Mouse (Mus musculus) left cerebral cortex, adult 18-20 months (tissue): ENCODE data around the gene 2010109A12Rik. TPM values are rescaled to one million over a fixed set of nuclear protein-coding genes. Genes with fewer than 3 reads are reported as not detected.

Experiments
- DNase-seq, 2 experiments: peaks; one replicate each; pipeline ENCODE4 v3.0.0; 2021 to 2022; ENCODE audit warnings: low spot score in 2 of 2, mixed read lengths in 1 of 2
- long read RNA-seq, 2 experiments: library from polyadenylated mRNA; stranded (forward); transcript quantifications; one replicate each; pipeline ENCODE4 v2.0.0; 2021
- total RNA-seq, 2 experiments: library from RNA; stranded (reverse); gene quantifications; 2 replicates each; pipeline ENCODE4 v1.2.3; 2021

2010109A12Rik gene
- under 1 TPM; 0.52 to 0.56 TPM for total RNA-seq
- long read RNA-seq, experiment 1, result 0 reads
- long read RNA-seq, experiment 2, result 0 reads

DNA sequence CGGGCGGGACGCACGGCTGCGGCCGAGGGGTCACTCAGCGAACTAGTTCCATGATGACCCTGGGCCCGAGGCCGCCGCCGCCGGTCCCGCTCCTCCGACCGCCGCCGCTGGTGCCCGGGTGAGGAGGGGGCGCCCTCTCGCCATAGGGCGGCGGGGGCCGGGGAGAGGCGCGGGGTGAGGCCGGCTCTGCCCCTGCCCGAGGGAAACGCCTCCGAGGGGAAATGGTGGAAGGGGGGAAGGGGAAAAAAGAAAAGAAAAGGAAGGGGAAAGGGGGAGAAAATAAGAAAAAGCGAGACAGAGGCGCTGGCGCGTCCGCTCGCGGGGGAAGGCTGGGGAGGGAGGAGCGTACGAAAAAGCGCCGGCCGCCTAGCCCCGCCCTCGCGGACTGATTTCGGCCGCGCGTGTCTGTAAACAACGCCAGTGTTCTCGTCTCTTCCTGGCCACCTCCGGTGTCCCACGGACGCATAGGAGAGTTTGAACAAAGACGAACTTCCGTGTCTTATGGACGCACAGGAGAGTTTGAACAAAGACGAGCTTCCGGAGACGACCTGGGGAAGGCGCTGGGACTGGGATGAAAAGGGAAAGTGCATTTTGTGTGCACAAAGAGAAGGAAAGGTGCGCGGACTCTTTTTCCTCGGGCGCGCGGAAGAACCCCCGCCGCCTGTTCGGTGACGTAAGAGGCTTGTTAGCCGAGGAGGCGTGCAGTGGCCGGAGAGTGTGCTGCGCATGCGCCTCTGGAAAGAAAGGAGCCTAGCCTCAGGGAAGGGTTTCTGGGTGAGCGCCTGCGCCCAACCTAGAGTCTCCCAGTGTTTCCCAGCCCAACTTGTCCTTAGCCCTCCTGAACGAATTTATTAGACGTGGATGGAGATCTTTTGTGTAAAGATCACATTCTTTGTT is at the start of gene 2010109A12Rik, which contains the start of gene Ccni:
Gene 2010109A12Rik (plus strand): TSS at position 410 of the 897 bp plus-strand sequence.
Gene Ccni (minus strand): TSS at position 387 of the 897 bp plus-strand sequence.
- DNase-seq, result peak; percentile 94 to 95

DNA sequence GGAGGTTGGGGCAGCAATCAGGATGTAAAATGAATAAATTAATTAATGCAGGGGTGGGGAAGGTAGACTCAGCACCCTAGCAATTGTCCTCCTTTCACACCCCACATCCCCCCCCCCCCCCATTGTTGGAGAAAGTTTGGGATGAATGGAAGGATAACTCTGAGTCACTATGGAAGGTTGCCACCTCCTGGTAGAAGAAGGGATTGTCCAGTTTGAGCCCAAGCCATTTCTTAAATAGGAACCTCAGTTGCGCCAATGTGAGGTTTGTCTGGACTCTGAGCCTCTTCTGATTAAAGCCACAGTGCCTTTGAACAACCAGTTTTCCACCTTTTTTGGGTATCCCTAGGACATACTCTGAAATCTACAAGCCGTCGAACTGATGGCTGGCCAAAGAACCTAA is 42.8 kb upstream of the 2010109A12Rik start:
- peak; percentile 64 to 72 for DNase-seq

DNA sequence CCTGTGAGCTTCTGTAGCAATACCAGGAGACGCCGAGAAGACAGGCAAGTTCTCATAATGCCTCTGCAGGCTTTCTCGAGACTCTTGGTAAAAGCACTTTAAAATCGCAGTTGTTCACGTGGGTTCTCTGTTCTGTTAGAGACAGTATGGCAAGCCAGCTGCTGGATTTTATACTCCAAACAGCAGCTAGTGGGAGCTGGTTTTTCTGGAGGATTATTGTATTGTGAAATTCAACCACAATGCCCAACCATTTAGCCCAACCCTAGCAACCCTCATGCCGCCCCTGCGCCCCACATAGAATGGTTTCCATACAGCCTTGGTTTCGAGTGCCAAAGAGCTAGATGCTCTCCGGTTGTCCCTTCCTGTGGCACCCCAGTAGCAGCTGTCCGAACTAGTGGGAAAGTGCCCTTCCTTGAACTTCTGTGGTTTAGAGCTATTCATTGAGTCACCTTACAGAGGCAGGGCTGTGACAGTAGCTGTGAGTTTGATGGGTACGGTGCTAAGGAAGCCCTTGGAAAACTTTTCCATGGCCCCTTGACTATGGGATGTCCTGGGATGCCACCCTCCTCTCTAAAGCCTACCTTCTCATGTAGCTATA is 38.3 kb upstream of the 2010109A12Rik start:
- no peak for DNase-seq

DNA sequence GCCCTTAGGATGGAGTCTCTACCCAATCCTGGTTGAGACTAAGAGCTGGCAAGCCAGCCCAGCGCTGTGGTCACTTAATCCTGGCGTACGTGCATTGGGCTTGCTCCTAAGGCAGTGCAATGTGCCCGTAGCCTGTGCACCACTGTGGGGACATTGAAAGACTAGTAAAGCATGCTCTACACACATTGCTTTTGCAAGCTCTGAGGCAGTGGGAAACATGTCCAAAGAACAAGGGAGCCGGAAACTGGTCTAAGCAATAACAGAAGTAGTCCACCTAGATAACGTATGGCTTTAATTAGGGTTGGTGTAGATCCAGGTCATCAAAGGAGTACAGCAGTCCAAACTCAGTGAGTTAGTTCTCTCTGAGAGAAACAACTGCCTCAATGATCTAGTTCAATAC is 37.7 kb upstream of the 2010109A12Rik start:
- no peak for DNase-seq

DNA sequence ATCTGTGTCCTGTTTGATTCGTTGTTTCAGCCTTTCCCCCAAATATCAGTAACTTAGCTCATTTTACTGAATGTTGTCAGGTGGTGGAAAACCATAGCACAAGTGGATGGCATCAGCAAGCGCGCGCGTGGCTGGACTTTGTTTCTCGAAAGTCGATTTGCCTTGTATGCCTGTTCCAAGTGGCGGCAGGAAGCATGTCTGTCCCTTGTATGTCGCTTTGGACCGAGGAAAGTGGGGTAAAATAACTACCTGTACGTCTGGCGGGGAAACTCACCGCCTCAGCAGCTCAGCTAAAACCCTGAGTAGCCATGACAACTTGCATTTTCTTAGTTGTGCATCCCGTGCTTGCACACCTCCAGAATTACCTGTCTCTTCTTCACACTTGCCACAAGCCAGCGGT is 34.9 kb upstream of the 2010109A12Rik start:
- no peak for DNase-seq

DNA sequence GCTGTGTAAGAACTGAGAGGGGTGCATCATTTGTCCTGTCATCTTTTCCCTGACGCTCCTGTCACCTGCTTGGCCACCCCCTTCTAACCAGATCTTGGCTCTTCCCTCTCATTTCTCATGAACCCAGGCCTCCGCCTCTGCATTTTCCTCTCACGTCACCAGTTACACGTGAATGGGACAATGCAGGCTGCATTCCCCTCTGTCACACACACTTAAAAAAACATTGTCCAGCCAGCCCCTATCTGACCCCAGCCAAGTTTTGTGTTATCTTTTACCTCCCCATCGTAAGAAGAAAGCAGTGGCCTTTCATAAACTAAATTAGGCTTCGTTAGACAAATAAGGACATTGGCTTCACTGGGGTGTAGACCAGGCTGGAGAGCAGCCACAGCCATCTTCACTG is 33.8 kb upstream of the 2010109A12Rik start:
- no peak for DNase-seq

DNA sequence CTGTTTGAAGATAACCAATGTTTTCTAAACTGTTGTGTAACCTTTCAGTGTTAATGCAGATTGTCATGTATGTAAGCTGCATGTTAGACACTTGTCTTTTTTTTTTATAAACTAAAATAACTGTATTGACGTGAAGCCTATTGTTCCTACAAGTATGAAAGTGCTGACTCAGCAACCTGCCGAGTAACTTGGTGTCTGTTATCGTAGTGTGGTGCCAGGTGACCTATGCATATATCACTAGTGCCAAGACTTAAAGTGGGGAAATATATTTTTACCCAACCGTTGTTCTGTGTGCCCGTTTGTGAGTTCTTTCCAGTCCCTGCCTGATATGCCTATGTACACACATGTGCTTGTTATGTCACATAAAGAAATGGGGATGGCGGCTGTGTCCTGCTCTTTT is 31.6 kb upstream of the 2010109A12Rik start:
- DNase-seq, result no peak

DNA sequence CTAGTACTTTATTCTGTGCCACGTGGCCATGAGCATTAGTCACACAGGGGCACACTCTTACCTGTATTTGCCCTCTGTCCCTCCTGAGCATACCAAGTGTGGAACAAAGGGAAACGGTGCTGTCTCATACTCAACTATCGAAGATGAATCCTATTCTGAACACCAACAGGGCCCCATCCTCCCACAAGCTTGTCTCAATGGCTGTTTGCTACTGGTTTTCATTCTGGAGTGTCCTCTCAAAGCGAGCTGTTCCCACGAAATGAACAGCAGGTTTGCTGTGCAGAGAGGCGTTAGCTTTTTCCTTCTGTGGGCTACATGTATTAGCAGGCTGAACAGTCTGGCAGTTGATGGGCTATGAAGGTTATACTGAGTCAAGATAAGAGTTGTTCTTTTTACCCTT is 27.7 kb upstream of the 2010109A12Rik start:
- no peak for DNase-seq

DNA sequence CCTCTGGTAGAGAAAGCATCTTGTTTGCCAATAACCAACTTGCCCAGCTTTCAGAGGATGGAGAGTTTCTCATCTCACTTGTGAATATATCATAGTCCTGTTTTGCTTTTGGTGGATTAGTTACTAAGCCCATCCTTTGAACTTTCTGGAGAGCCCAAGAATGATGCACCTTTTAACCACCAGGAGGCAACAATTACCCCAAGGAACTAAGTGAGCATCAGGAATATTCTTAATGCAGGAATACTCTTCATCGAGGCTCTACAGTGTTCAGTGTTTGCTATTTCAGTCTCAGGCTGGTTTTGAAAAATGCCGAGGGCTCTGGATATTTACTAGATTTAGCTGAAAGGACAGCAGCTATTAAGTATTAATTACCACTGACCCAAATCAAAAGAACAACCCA is 26.1 kb upstream of the 2010109A12Rik start:
- DNase-seq, result no peak

DNA sequence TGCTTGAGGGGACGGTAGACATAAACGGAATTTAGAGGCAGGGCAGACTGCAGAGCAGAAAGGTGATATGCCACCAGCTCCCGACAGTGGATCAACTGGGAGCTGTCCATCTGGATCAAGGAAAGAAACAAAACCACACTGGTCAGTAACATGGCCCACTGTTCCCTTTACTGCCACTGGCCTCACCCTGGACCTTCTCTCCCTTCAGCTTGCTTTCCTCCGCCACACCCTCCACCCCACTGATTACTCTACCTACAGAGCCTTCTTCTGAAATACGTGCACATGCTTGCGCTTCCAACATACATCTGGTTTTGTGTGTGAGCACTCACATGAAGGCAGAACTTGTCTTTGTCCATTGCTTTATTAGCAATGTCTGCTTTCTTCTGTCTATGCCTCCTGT is 23.0 kb upstream of the 2010109A12Rik start:
- DNase-seq, result no peak

DNA sequence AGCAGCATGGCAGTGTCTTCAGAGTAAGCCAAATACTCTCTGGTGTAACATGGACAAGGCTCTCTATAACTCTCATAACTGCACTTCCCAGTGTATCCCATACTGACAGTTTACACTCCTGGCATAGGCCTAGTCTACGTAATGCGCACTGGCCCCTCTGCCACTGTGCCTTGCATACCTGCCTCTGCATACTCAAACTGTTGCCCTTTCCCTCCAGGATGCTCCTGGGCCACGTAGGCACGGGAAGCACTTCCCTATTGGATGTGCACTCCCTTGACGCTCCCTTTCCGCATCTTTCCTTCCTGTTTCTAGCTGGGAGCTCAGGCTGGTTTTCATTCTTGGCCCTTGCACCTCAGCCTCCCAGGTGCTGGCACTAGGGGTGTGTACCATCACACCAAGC is 21.8 kb upstream of the 2010109A12Rik start:
- DNase-seq, result no peak

DNA sequence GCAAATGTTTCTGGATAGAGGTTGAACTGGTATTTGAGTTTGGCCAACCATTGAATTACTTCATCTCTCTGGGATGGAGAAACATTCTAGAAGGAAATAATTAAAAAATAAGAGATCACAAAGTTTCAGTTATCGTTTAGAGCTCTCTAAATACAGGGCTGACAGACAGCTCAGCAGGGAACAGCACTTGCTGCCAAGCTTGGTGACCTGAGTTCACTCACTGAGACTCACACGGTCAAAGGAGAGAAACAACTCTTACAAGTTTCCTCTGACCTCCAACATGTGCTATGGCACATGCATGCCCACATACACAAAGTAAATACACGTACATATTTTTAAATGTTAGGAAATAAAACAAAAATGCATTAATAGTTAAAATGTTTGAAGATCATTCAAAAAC is 16.7 kb upstream of the 2010109A12Rik start:
- DNase-seq, result no peak

DNA sequence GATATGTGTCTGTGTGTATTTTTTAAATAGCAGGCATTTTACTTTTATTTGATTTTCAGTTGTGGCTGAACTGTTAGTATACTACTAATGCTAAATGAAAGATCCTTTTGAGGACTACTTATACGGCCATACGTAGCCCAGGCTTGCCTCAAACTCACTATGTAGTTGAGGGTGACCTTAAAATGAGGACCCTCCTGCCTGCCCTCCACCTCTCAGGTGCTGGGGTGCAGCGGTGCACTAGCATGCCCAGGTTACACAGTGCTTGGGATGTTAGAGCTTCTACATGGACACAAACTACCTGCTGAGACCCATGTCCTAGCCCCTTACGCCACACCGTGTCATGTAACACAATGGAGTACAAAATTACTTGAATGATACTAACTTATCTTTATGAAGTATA is 15.9 kb upstream of the 2010109A12Rik start:
- no peak for DNase-seq

DNA sequence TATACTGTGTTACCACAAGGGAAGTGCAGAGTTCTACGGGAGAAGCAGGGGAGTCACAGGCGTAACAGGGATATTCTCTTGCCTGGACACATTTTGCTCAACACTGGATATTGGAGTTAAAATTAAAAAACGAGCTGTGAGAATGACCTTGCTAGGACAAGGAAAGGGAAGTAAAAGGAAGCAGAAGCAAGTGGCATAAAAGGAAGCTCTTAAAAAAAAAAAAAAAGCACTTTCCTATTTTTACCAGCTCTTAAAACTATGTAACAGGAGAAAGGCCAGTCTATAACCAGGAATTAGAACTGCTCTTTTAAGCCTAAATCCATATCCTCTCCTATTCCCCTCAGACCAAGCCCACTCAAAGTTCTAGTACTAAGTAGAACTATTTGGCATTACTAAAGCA is 8.1 kb upstream of the 2010109A12Rik start:
- no peak for DNase-seq

DNA sequence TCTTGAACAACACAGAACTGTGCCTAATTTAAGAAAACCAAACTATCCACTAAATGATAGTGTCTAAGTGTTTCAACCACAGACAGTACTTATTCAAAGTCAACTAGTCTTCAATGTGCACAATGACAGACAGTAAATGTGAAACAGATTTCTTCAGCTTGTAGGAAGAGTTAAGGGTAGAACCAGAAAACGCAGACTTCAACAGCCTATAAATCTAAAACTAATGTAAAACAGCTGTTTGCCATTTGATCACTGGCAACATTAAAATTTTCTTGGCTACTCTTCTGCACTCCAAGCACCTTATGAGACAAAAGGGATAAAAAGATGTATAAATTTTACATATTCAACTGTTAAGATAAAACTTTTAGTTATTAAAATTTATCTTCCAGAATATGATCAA is 5.1 kb upstream of the 2010109A12Rik start:
- no peak for DNase-seq

DNA sequence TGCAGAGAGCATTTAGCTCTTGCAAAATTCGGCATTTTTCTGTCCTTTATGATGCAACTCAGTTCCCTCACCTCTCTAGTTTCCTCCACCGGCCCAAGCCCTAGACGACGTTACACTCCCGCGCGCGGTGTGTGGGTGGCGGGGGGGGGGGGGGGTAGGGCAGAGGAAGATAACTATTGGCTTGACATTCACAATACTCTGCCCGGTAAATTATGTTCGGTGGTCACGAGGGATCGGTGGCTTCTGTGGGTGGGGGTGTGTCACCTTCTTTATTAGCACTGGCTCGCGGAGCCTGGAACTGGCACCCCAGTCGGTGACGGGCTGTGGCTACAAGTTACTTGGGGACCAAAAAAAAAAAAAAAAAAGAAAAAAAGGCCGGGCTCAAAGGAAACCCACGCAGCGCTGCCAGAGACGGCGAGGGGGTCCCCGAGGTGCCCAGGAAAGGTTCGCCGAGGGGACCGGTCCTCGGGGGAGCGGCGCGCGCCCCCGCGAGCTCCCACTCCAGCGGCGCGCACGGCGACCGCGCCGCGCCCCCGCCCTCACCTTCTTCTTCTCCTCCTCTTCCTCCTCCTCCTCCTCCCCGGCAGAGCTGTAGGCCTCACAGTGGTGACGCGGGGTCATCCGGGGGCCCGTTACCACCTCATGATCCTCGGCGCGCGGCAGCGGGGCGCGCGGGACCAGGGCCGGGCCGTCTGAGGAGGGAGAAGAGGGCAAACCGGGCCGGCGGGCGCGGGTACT is 778 bp upstream of the 2010109A12Rik start:
- DNase-seq, result peak; percentile 45 to 56

DNA sequence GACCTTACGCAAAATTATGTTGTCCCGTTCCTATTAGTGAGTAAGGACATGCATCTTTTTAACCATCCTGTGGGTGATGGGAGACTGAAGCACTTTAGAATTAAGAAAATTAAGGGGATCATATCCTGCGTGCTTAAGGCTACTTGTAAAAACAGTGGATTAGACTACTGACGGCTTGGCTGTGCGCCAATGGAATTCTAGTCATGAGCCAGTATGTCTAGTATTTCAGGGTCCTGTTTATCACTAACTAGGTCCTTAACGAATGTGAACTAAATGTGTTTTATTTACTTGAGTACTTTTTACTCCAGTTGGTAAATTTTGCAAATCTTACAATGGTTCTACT is 659 bp downstream of the 2010109A12Rik start:
- DNase-seq, result no peak

DNA sequence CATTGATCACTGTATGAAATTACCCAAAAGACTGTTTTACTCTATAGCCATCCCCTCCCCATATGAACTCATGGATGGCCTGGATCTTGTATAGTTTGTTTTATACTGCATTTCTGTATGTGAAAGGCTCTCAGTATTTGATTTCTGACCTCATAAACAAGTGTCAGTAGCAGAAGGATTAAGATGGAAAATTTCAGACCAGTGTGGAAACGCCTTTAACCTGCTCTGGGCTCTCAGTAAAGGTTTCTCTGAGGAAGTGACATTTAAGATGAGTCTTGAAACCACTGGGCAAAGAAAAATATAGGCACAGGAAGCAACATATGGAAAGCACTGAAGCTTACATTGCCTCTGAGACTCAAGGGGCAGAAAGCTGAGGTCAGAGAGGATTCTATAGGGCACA is 1.2 kb downstream of the 2010109A12Rik start:
- DNase-seq, result no peak

DNA sequence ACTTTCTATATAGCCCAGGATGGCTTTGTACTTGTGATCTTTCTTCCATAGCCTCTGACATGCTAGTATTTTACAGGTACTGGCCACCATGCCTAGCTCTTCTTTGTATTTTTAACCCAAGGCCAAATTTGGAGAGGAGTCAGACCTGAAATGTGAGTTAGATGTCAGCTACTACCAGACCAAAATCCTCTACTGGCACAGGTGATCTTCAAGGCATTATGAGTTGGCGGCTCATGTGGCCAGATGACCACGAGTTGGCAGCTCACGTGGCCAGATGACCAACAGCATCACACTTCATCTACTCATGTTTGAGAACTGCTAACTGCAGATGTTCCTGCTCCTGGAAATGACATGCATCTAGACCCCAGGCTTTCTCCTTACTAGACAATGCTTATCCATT is 12.1 kb downstream of the 2010109A12Rik start:
- DNase-seq, result no peak

DNA sequence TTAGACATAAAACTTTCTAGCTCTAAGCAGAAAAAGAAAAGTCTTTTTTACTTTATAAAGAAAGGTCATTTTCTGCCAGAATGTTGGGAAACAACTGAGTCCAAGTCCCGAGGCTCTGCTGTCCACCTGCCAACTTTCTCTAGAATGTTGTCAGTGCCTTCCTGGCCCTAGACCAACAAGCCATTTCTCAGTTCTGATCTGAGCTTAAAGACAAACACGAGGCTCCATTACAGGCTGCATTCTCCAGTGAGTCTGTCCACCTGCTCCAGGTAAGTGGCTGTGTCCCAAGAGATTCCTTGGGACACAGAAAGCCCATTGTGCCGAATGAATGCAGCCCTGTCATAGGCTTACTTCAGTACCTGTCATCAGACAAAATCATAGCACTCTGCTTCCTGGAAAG is 15.3 kb downstream of the 2010109A12Rik start:
- DNase-seq, result no peak

DNA sequence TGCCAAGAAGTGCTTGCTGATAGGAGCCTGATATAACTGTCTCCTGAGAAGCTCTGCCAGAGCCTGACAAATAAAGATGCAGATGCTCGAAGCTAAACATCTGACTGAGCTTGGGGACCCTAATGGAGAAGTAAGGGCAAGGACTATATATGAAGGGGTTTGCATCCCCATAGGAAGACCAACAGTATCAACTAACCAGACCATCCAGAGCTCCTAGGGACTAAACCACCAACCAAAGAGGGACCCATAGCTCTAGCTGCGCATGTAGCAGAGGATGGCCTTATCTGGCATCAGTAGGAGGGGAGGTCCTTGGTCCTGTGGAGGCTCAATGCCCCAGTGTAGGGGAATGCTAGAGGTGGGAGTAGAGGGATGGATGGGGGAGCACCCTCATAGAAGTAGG is 18.2 kb downstream of the 2010109A12Rik start:
- DNase-seq, result no peak

DNA sequence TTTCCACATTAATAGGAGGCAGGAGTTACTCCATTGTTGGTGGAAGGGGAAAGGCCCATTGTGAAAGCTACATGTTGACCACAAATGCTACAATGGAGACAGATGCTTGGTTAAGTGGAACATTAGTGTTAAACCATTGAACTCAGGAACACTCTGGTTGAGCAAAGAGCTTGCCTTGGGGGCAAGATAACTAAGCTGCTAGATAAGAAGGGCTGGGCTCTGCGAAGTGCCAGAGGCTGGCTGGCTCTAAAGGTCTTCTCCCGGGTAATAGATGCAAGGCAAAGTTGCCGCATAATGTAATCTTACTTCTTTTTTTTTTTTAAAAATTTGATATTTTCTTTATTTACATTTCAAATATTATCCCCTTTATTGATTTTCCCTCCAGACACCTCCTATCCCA is 20.8 kb downstream of the 2010109A12Rik start:
- DNase-seq, result no peak
